Mouse (Mus musculus) testis, postnatal 10 days (tissue): ENCODE data around the gene Esp4.
"Not testable (repeated sequence)": the region's sequence is repeated elsewhere in the genome, so short reads cannot be mapped to it uniquely, and the experiment has no call there.

Source experiments
- DNase-seq: peaks from one replicate; pipeline ENCODE4 v3.0.0; 2021; ENCODE audit warnings: low spot score

Gene Esp4

GRCm38 (mm10) chr17:40598294-40598693 is at the start of gene Esp4:
Gene Esp4 (plus strand): TSS chr17:40598594.
- DNase-seq: no peak

GRCm38 (mm10) chr17:40553470-40553869 is 44.9 kb upstream of the Esp4 start:
- DNase-seq: no peak

GRCm38 (mm10) chr17:40561207-40561606 is 37.2 kb upstream of the Esp4 start, which contains the start of gene Esp6:
Gene Esp6 (plus strand): TSS chr17:40561507.
- no peak for DNase-seq

GRCm38 (mm10) chr17:40583906-40584305 is 14.5 kb upstream of the Esp4 start:
- not testable (repeated sequence) for DNase-seq

- no peak for DNase-seq
These were observed 7.1 kb upstream of the Esp4 start for GRCm38 (mm10) chr17:40591297-40591696.

GRCm38 (mm10) chr17:40631775-40632174 is 33.4 kb downstream of the Esp4 start, which contains the start of gene Esp3:
Gene Esp3 (plus strand): TSS chr17:40632075.
- not testable (repeated sequence) for DNase-seq
